Mouse (Mus musculus) naive thymus-derived CD4-positive, alpha-beta T cell, adult 2 months (primary cell): Measurements from ENCODE around the gene Tubgcp5.
"Not testable (repeated sequence)": the region's sequence is repeated elsewhere in the genome, so short reads cannot be mapped to it uniquely, and the experiment has no call there.

Experiments
- DNase-seq: peaks from one replicate; pipeline ENCODE4 v3.0.0-alpha.2; 2011; ENCODE audit warnings: low read depth

Gene Tubgcp5

GRCm38 (mm10) chr7:55793952-55794603 is at the start of gene Tubgcp5:
Tubgcp5 (plus strand) TSS chr7:55794154.
- DNase-seq: peak; percentile 95

- DNase-seq: no peak
Observed at GRCm38 (mm10) chr7:55744566-55745220, 49.3 kb upstream of the Tubgcp5 start.

- DNase-seq: no peak
Observed at GRCm38 (mm10) chr7:55750841-55751240, 43.1 kb upstream of the Tubgcp5 start.

- DNase-seq: no peak
Observed at GRCm38 (mm10) chr7:55759346-55759745, 34.6 kb upstream of the Tubgcp5 start.

GRCm38 (mm10) chr7:55767926-55768325 is 26.0 kb upstream of the Tubgcp5 start, which contains the start of gene Siglech:
Siglech (plus strand) TSS chr7:55768178.
- no peak for DNase-seq

GRCm38 (mm10) chr7:55780011-55780410 is 13.9 kb upstream of the Tubgcp5 start:
- no peak for DNase-seq

GRCm38 (mm10) chr7:55782493-55782892 is 11.5 kb upstream of the Tubgcp5 start:
- DNase-seq: no peak

GRCm38 (mm10) chr7:55784580-55784979 is 9.4 kb upstream of the Tubgcp5 start:
- DNase-seq: no peak

GRCm38 (mm10) chr7:55790586-55790985 is 3.4 kb upstream of the Tubgcp5 start:
- not testable (repeated sequence) for DNase-seq

GRCm38 (mm10) chr7:55792280-55792679 is 1.7 kb upstream of the Tubgcp5 start:
- DNase-seq: no peak

- DNase-seq: no peak
Observed at GRCm38 (mm10) chr7:55793236-55793951, 560 bp upstream of the Tubgcp5 start.

- DNase-seq: no peak
Observed at GRCm38 (mm10) chr7:55799981-55800380, 6.0 kb downstream of the Tubgcp5 start.

GRCm38 (mm10) chr7:55809967-55810366 is 16.0 kb downstream of the Tubgcp5 start:
- DNase-seq: no peak

GRCm38 (mm10) chr7:55824468-55824867 is 30.5 kb downstream of the Tubgcp5 start:
- no peak for DNase-seq

GRCm38 (mm10) chr7:55827551-55827950 is 33.6 kb downstream of the Tubgcp5 start:
- no peak for DNase-seq

GRCm38 (mm10) chr7:55836877-55837276 is 42.9 kb downstream of the Tubgcp5 start:
- DNase-seq: no peak

GRCm38 (mm10) chr7:55841445-55841844 is 47.5 kb downstream of the Tubgcp5 start, which contains the start of gene Cyfip1:
Cyfip1 (plus strand) TSS chr7:55841745.
- DNase-seq: peak; percentile 8

GRCm38 (mm10) chr7:55841977-55842503 is 48.1 kb downstream of the Tubgcp5 start:
- DNase-seq: peak; percentile 35

- DNase-seq: peak; percentile 27
Observed at GRCm38 (mm10) chr7:55842504-55843152, 48.7 kb downstream of the Tubgcp5 start.

GRCm38 (mm10) chr7:55846606-55847312 is 52.8 kb downstream of the Tubgcp5 start:
- DNase-seq: no peak

- DNase-seq: no peak
Observed at GRCm38 (mm10) chr7:55849948-55850571, 56.1 kb downstream of the Tubgcp5 start.
